Mouse (Mus musculus) gastrocnemius, postnatal 10 days (tissue): ENCODE measurements around the gene Ccnk. TPM values are rescaled to one million over a fixed set of nuclear protein-coding genes. Genes with fewer than 3 reads are reported as not detected.

ENCODE experiments used
- DNase-seq: peaks from one replicate; pipeline ENCODE4 v3.0.0; 2021; ENCODE audit warnings: mixed read lengths
- long read RNA-seq, 2 experiments: library from polyadenylated mRNA; stranded (forward); transcript quantifications; one replicate each; pipeline ENCODE4 v2.0.0; 2021
- total RNA-seq, 2 experiments: library from RNA; stranded (reverse); gene quantifications; 2 replicates each; pipeline ENCODE4 v1.2.3; 2021

Ccnk gene
- 10 to 100 TPM; 30.1 to 32.2 TPM for total RNA-seq
- long read RNA-seq, experiment 1 = 0 reads
- long read RNA-seq, experiment 2, partial matches to known transcripts = 0 of 2 reads
- long read RNA-seq, experiment 2, other reads (novel, unspliced or antisense) = 2 of 2 reads

- DNase-seq = peak; percentile 96
Observed at GRCm38 (mm10) chr12:108179321-108180266, at the start of gene Ccnk. Gene Ccnk, plus strand, starts transcription at chr12:108179579.

- DNase-seq = no peak
Observed at GRCm38 (mm10) chr12:108132450-108133070, 46.8 kb upstream of the Ccnk start.

- DNase-seq = no peak
Observed at GRCm38 (mm10) chr12:108133181-108133580, 46.2 kb upstream of the Ccnk start.

GRCm38 (mm10) chr12:108135610-108136208, 43.7 kb upstream of the Ccnk start:
- no peak for DNase-seq

- peak; percentile 36 for DNase-seq
Observed at GRCm38 (mm10) chr12:108143624-108144498, 35.5 kb upstream of the Ccnk start.

GRCm38 (mm10) chr12:108145198-108145597, 34.2 kb upstream of the Ccnk start:
- DNase-seq = no peak

- DNase-seq = no peak
Observed at GRCm38 (mm10) chr12:108149764-108150163, 29.6 kb upstream of the Ccnk start.

GRCm38 (mm10) chr12:108152743-108153142, 26.6 kb upstream of the Ccnk start:
- no peak for DNase-seq

GRCm38 (mm10) chr12:108159863-108160262, 19.5 kb upstream of the Ccnk start:
- DNase-seq = no peak

GRCm38 (mm10) chr12:108162036-108162435, 17.3 kb upstream of the Ccnk start:
- no peak for DNase-seq

GRCm38 (mm10) chr12:108163706-108164105, 15.7 kb upstream of the Ccnk start:
- DNase-seq = no peak

GRCm38 (mm10) chr12:108168909-108169308, 10.5 kb upstream of the Ccnk start:
- DNase-seq = no peak

- no peak for DNase-seq
Observed at GRCm38 (mm10) chr12:108170467-108170866, 8.9 kb upstream of the Ccnk start.

- DNase-seq = no peak
Observed at GRCm38 (mm10) chr12:108171336-108171735, 8.0 kb upstream of the Ccnk start.

GRCm38 (mm10) chr12:108172639-108173038, 6.7 kb upstream of the Ccnk start:
- DNase-seq = no peak

GRCm38 (mm10) chr12:108174606-108175505, 4.5 kb upstream of the Ccnk start:
- no peak for DNase-seq

GRCm38 (mm10) chr12:108176366-108176765, 3.0 kb upstream of the Ccnk start:
- no peak for DNase-seq

GRCm38 (mm10) chr12:108178331-108179245, 791 bp upstream of the Ccnk start:
- peak; percentile 61 for DNase-seq

GRCm38 (mm10) chr12:108179246-108179320, 296 bp upstream of the Ccnk start, which contains the start of gene Setd3:
Gene Setd3, minus strand, starts transcription at chr12:108179314.
- DNase-seq = no peak

- no peak for DNase-seq
Observed at GRCm38 (mm10) chr12:108181716-108182115, 2.3 kb downstream of the Ccnk start.
